Mouse (Mus musculus) MEL (cell line): ENCODE measurements at regions not wholly inside any gene's neighbourhood (a gene's known extent, or its start where the extent isn't known, plus 50 kb on each side); places are given as distances from the start of the nearest gene placed in this dataset.

Source experiments
- DNase-seq: peaks from one replicate; pipeline ENCODE4 v3.0.0; 2011; ENCODE audit warnings: low read depth, low spot score
- H3K27ac ChIP-seq: 2 replicates; pipeline ENCODE4 v1.5.1; 2012; ENCODE audit warnings: low read depth, mild to moderate bottlenecking, control low read depth, low read length, moderate library complexity; ENCODE audit not compliant: control insufficient read depth
- H3K27me3 ChIP-seq, 2 experiments: fragments of 150-350 bp in 1 of 2; sonication (generic) in 1 of 2; 2 replicates each; pipeline ENCODE4 v1.6.1; 2012; ENCODE audit warnings: low read length in 2 of 2, mild to moderate bottlenecking in 2 of 2, improper control_type of control experiment in 1 of 2, moderate library complexity in 1 of 2; ENCODE audit not compliant: insufficient read depth in 2 of 2, control insufficient read depth in 1 of 2
- H3K36me3 ChIP-seq, 2 experiments: 2 replicates each; pipeline ENCODE4 v1.6.1; 2012 to 2014; ENCODE audit warnings: low read length in 2 of 2, improper control_type of control experiment in 1 of 2, inconsistent platforms in 1 of 2, mild to moderate bottlenecking in 1 of 2; ENCODE audit not compliant: insufficient read depth in 2 of 2, control insufficient read depth in 1 of 2
- H3K4me1 ChIP-seq, 2 experiments: fragments of 150-350 bp in 1 of 2; sonication (generic) in 1 of 2; 2 replicates each; pipeline ENCODE4 v1.6.1; 2012; ENCODE audit warnings: low read length in 2 of 2, improper control_type of control experiment in 1 of 2, mild to moderate bottlenecking in 1 of 2; ENCODE audit not compliant: insufficient read depth in 2 of 2, control insufficient read depth in 1 of 2
- H3K4me3 ChIP-seq, 2 experiments: fragments of 150-350 bp in 1 of 2; sonication (generic) in 1 of 2; 2 replicates each; pipeline ENCODE4 v1.5.1; 2012; ENCODE audit warnings: low read depth in 2 of 2, low read length in 2 of 2, mild to moderate bottlenecking in 2 of 2, moderate library complexity in 2 of 2, control low read depth in 1 of 2, improper control_type of control experiment in 1 of 2; ENCODE audit not compliant: control insufficient read depth in 1 of 2, insufficient read depth in 1 of 2
- H3K79me2 ChIP-seq: 2 replicates; pipeline ENCODE4 v1.6.1; 2012; ENCODE audit warnings: mild to moderate bottlenecking, low read length, moderate library complexity; ENCODE audit not compliant: control insufficient read depth, poor library complexity, insufficient read depth
- H3K9ac ChIP-seq: 2 replicates; pipeline ENCODE4 v1.6.1; 2012; ENCODE audit warnings: low read depth, mild to moderate bottlenecking, control low read depth, low read length, moderate library complexity; ENCODE audit not compliant: control insufficient read depth, poor library complexity, severe bottlenecking
- H3K9me3 ChIP-seq: fragments of 150-350 bp; sonication (generic); replicated peaks from 2 replicates; pipeline ENCODE4 v1.6.1; 2012; ENCODE audit warnings: mild to moderate bottlenecking, low read length, improper control_type of control experiment, moderate library complexity; ENCODE audit not compliant: insufficient read depth
- CHD1 ChIP-seq: IDR thresholded peaks from 2 replicates; pipeline ENCODE4 v1.6.1; 2012; ENCODE audit warnings: low read depth, mild to moderate bottlenecking, inconsistent platforms, low read length, improper control_type of control experiment
- CTCF ChIP-seq, 3 experiments: IDR thresholded peaks in 2 of 3; conservative IDR thresholded peaks in 1 of 3; 2 replicates each; pipeline ENCODE4 v1.5.1; 2011 to 2012; ENCODE audit warnings: low read length in 3 of 3, low read depth in 2 of 3, mild to moderate bottlenecking in 2 of 3, improper control_type of control experiment in 1 of 3, inconsistent platforms in 1 of 3, mixed read lengths in 1 of 3, moderate library complexity in 1 of 3; ENCODE audit not compliant: control insufficient read depth in 1 of 3, insufficient read depth in 1 of 3, poor library complexity in 1 of 3, severe bottlenecking in 1 of 3
- E2F4 ChIP-seq: IDR thresholded peaks from 2 replicates; pipeline ENCODE4 v1.6.1; 2011; ENCODE audit warnings: low read depth, low read length, improper control_type of control experiment, borderline replicate concordance
- GABPA ChIP-seq: IDR thresholded peaks from 2 replicates; pipeline ENCODE4 v1.6.1; 2012; ENCODE audit warnings: low read depth, mild to moderate bottlenecking, inconsistent platforms, low read length, improper control_type of control experiment, moderate library complexity
- GATA1 ChIP-seq: IDR thresholded peaks from 2 replicates; pipeline ENCODE4 v1.6.1; 2011; ENCODE audit warnings: low read depth, low read length, improper control_type of control experiment
- HCFC1 ChIP-seq: IDR thresholded peaks from 2 replicates; pipeline ENCODE4 v1.6.1; 2012; ENCODE audit warnings: low read depth, mild to moderate bottlenecking, inconsistent platforms, low read length, improper control_type of control experiment, moderate library complexity
- JUND ChIP-seq: IDR thresholded peaks from 2 replicates; pipeline ENCODE4 v1.6.1; 2011; ENCODE audit warnings: low read depth, mild to moderate bottlenecking, improper control_type of control experiment, low read length
- MAZ ChIP-seq: IDR thresholded peaks from 2 replicates; pipeline ENCODE4 v1.6.1; 2012; ENCODE audit warnings: low read depth, mild to moderate bottlenecking, inconsistent platforms, low read length, improper control_type of control experiment
- MEF2A ChIP-seq: IDR thresholded peaks from 2 replicates; pipeline ENCODE4 v1.6.1; 2014; ENCODE audit warnings: low read depth, mild to moderate bottlenecking, inconsistent platforms, low read length, improper control_type of control experiment; ENCODE audit not compliant: poor library complexity, insufficient replicate concordance, severe bottlenecking; ENCODE audit errors: extremely low read depth
- MXI1 ChIP-seq: IDR thresholded peaks from 2 replicates; pipeline ENCODE4 v1.6.1; 2011; ENCODE audit warnings: mild to moderate bottlenecking, low read depth, low read length, improper control_type of control experiment
- NELFE ChIP-seq: IDR thresholded peaks from 2 replicates; pipeline ENCODE4 v1.6.1; 2011; ENCODE audit warnings: low read depth, low read length, improper control_type of control experiment
- NRF1 ChIP-seq: IDR thresholded peaks from 2 replicates; pipeline ENCODE4 v1.6.1; 2014; ENCODE audit warnings: low read depth, mild to moderate bottlenecking, inconsistent platforms, low read length, improper control_type of control experiment, moderate library complexity; ENCODE audit not compliant: poor library complexity, insufficient read depth, severe bottlenecking
- RAD21 ChIP-seq: IDR thresholded peaks from 2 replicates; pipeline ENCODE4 v1.6.1; 2011; ENCODE audit warnings: mild to moderate bottlenecking, low read depth, low read length, improper control_type of control experiment
- SMC3 ChIP-seq: IDR thresholded peaks from 2 replicates; pipeline ENCODE4 v1.6.1; 2011; ENCODE audit warnings: low read depth, low read length, improper control_type of control experiment
- TAL1 ChIP-seq: IDR thresholded peaks from 2 replicates; pipeline ENCODE4 v1.6.1; 2012; ENCODE audit warnings: mild to moderate bottlenecking, inconsistent platforms, low read length, moderate library complexity, mixed read lengths
- TCF12 ChIP-seq: IDR thresholded peaks from 2 replicates; pipeline ENCODE4 v1.6.1; 2014; ENCODE audit warnings: low read depth, mild to moderate bottlenecking, inconsistent platforms, low read length, improper control_type of control experiment, moderate library complexity
- USF1 ChIP-seq: IDR thresholded peaks from 2 replicates; pipeline ENCODE4 v1.6.1; 2014; ENCODE audit warnings: low read depth, mild to moderate bottlenecking, inconsistent platforms, low read length, improper control_type of control experiment, moderate library complexity
- USF2 ChIP-seq, 2 experiments: IDR thresholded peaks; 2 replicates each; pipeline ENCODE4 v1.6.1; 2011 to 2012; ENCODE audit warnings: improper control_type of control experiment in 2 of 2, low read length in 2 of 2, borderline replicate concordance in 1 of 2, inconsistent platforms in 1 of 2, low read depth in 1 of 2, mild to moderate bottlenecking in 1 of 2; ENCODE audit not compliant: insufficient read depth in 1 of 2
- ZC3H11A ChIP-seq: IDR thresholded peaks from 2 replicates; pipeline ENCODE4 v1.6.1; 2012; ENCODE audit warnings: low read depth, mild to moderate bottlenecking, inconsistent platforms, low read length, improper control_type of control experiment
- ZMIZ1 ChIP-seq: IDR thresholded peaks from 2 replicates; pipeline ENCODE4 v1.6.1; 2012; ENCODE audit warnings: low read depth, mild to moderate bottlenecking, inconsistent platforms, low read length, improper control_type of control experiment, moderate library complexity
- ZNF384 ChIP-seq: IDR thresholded peaks from 2 replicates; pipeline ENCODE4 v1.6.1; 2012; ENCODE audit warnings: low read depth, mild to moderate bottlenecking, inconsistent platforms, low read length, improper control_type of control experiment

GRCm38 (mm10) chr1:193537616-193538015 is 167.5 kb upstream of the Camk1g start:
- no peaks in the 10 kb centered on the region for H3K36me3 ChIP-seq
- no peak for DNase-seq
- no peak overlapping the region for H3K9ac ChIP-seq
- no peaks in the 10 kb centered on the region for H3K9me3 ChIP-seq
- no peak for TF ChIP-seq USF2 (IDR thresholded peaks at IDR 0.05; ENCODE audit: borderline replicate concordance in 1 of 2, insufficient read depth in 1 of 2, low read depth in 1 of 2, low read length in 2 of 2)
- no peak for TF ChIP-seq CTCF (IDR thresholded peaks at IDR 0.05 in 2 of 3, conservative IDR thresholded peaks at IDR 0.05 in 1 of 3; ENCODE audit: control insufficient read depth in 1 of 3, insufficient read depth in 1 of 3, low read depth in 2 of 3, low read length in 3 of 3, poor library complexity in 1 of 3, severe bottlenecking in 1 of 3)
- TF ChIP-seq RAD21 = no peak
- TF ChIP-seq GABPA = no peak
- no peak for TF ChIP-seq USF1
- TF ChIP-seq MEF2A = no peak
- no peak for TF ChIP-seq ZC3H11A
- TF ChIP-seq E2F4 = no peak
- TF ChIP-seq MAZ = no peak
- no peak for TF ChIP-seq NRF1
- TF ChIP-seq JUND = no peak
- TF ChIP-seq ZNF384 = no peak
- no peak for TF ChIP-seq NELFE
- no peak for TF ChIP-seq MXI1
- TF ChIP-seq TCF12 = no peak
- TF ChIP-seq ZMIZ1 = no peak
- TF ChIP-seq GATA1 = no peak
- TF ChIP-seq TAL1 = no peak
- TF ChIP-seq CHD1 = no peak
- no peak for TF ChIP-seq HCFC1
- H3K27ac ChIP-seq = no peak overlapping the region
- H3K27me3 ChIP-seq = no peaks in the 10 kb centered on the region
- H3K79me2 ChIP-seq = no peaks in the 10 kb centered on the region
- no peaks in the 10 kb centered on the region for H3K4me1 ChIP-seq
- H3K4me3 ChIP-seq = no peak overlapping the region

GRCm38 (mm10) chr1:193536552-193536951 is 166.5 kb upstream of the Camk1g start:
- Histone ChIP-seq H3K27me3 (no peaks in the 10 kb centered on the region), H3K4me3 (no peak overlapping the region), H3K9me3 (no peaks in the 10 kb centered on the region), H3K36me3 (no peaks in the 10 kb centered on the region), H3K9ac (no peak overlapping the region), H3K4me1 (no peaks in the 10 kb centered on the region), H3K27ac (no peak overlapping the region), H3K79me2 (no peaks in the 10 kb centered on the region)
- TF ChIP-seq SMC3 = no peak
- DNase-seq = no peak
